Mouse (Mus musculus) kidney, embryonic 14.5 days (tissue): ENCODE data around the gene Atrx. TPM values are rescaled to one million over a fixed set of nuclear protein-coding genes. Genes with fewer than 3 reads are reported as not detected.

Source experiments
- ATAC-seq: fragments of 200-750 bp; cut with Nextera tagmentation; 2 replicates; pipeline ENCODE4 v1.8.0; 2017; ENCODE audit warnings: moderate number of reproducible peaks, mild to moderate bottlenecking, moderate TSS enrichment, moderate library complexity; ENCODE audit not compliant: low FRiP score, low TSS enrichment
- H3K27ac ChIP-seq: fragments of 300-500 bp; sonication (generic); 2 replicates; pipeline ENCODE4 v1.5.1; 2014; ENCODE audit warnings: low read depth, mild to moderate bottlenecking, low read length, moderate library complexity, mixed read lengths
- H3K27me3 ChIP-seq: fragments of 300-500 bp; sonication (generic); 2 replicates; pipeline ENCODE4 v1.6.1; 2014; ENCODE audit warnings: mild to moderate bottlenecking, low read length; ENCODE audit not compliant: control insufficient read depth, insufficient read depth
- H3K36me3 ChIP-seq: fragments of 300-500 bp; sonication (generic); 2 replicates; pipeline ENCODE4 v1.6.1; 2014; ENCODE audit warnings: low read length, mixed read lengths; ENCODE audit not compliant: control insufficient read depth, insufficient read depth
- H3K4me1 ChIP-seq: fragments of 300-500 bp; sonication (generic); 2 replicates; pipeline ENCODE4 v1.6.1; 2014; ENCODE audit warnings: low read length, mixed read lengths; ENCODE audit not compliant: control insufficient read depth, insufficient read depth
- H3K4me2 ChIP-seq: fragments of 300-500 bp; sonication (generic); replicated peaks from 2 replicates; pipeline ENCODE4 v1.6.1; 2014; ENCODE audit warnings: low read depth, mild to moderate bottlenecking, low read length
- H3K4me3 ChIP-seq: fragments of 300-500 bp; sonication (generic); 2 replicates; pipeline ENCODE4 v1.5.1; 2014; ENCODE audit warnings: mild to moderate bottlenecking, low read length
- H3K9ac ChIP-seq: fragments of 300-500 bp; sonication (generic); 2 replicates; pipeline ENCODE4 v1.6.1; 2014; ENCODE audit warnings: low read depth, mild to moderate bottlenecking, low read length, moderate library complexity
- H3K9me3 ChIP-seq: fragments of 300-500 bp; sonication (generic); 2 replicates; pipeline ENCODE4 v1.6.1; 2016; ENCODE audit warnings: low read length; ENCODE audit not compliant: control insufficient read depth
- WGBS: fragments of 180-500 bp; shearing (Covaris S2); extraction: QIAGEN DNeasy Blood & Tissue Kit; methylation state at CpG from one replicate; pipeline ENCODE4 v1.1.7; 2014; 5-methylcytosine and 5-hydroxymethylcytosine counted together
- polyA plus RNA-seq: library from polyadenylated mRNA; unstranded; fragments of >200 nt; fragmentation: Nextera tagmentation; extraction: Ambion mirVana; gene quantifications from 2 replicates; pipeline ENCODE4 v1.2.1, GENCODE M21; 2014

Gene Atrx
- polyA plus RNA-seq, 1 experiment from 2014 or later, result 223 TPM

GRCm38 (mm10) chrX:105764162-105765004 lies 164.8 kb downstream of the Atrx start, which contains the start of gene Fgf16:
Gene Fgf16, plus strand, starts transcription at chrX:105764279.
- no peaks in the 10 kb centered on the region for H3K9me3 ChIP-seq
- H3K36me3 ChIP-seq, result no peaks in the 10 kb centered on the region
- H3K9ac ChIP-seq, result peak within 1 kb of the TSS; percentile 18; the same call in 1 of the 2 replicates
- WGBS, result 19% methylated on average over 77 of the region's 86 CpGs
- peaks cover 36% of the 10 kb centered on the region for H3K27me3 ChIP-seq
- H3K4me1 ChIP-seq, result no peaks in the 10 kb centered on the region
- no peak within 1 kb of the TSS for H3K27ac ChIP-seq
- H3K4me3 ChIP-seq, result peak within 1 kb of the TSS; percentile 37
- peak; percentile 45; the same call in 1 of the 2 replicates for ATAC-seq
- peak within 1 kb of the TSS; percentile 55 for H3K4me2 ChIP-seq

- H3K27ac ChIP-seq, result no peak overlapping the region
- no peak overlapping the region for H3K9ac ChIP-seq
- no peaks in the 10 kb centered on the region for H3K36me3 ChIP-seq
- H3K4me3 ChIP-seq, result peak overlapping the region; percentile 37
- peaks cover 36% of the 10 kb centered on the region for H3K27me3 ChIP-seq
- no peaks in the 10 kb centered on the region for H3K9me3 ChIP-seq
- 15% methylated on average over 20 of the region's 20 CpGs for WGBS
- H3K4me2 ChIP-seq, result peak overlapping the region; percentile 55
- H3K4me1 ChIP-seq, result no peaks in the 10 kb centered on the region
- peak; percentile 50; the same call in 1 of the 2 replicates for ATAC-seq
Observed at GRCm38 (mm10) chrX:105763612-105764011, 165.6 kb downstream of the Atrx start.

GRCm38 (mm10) chrX:105762847-105763527 lies 166.2 kb downstream of the Atrx start:
- peak overlapping the region; percentile 55 for H3K4me2 ChIP-seq
- H3K4me1 ChIP-seq, result no peaks in the 10 kb centered on the region
- peak; percentile 55 for ATAC-seq
- no peaks in the 10 kb centered on the region for H3K9me3 ChIP-seq
- WGBS, result 27% methylated on average over 23 of the region's 23 CpGs
- peaks cover 36% of the 10 kb centered on the region for H3K27me3 ChIP-seq
- H3K27ac ChIP-seq, result no peak overlapping the region
- H3K9ac ChIP-seq, result no peak overlapping the region
- peak overlapping the region; percentile 37 for H3K4me3 ChIP-seq
- no peaks in the 10 kb centered on the region for H3K36me3 ChIP-seq

Other genes starting within 250 kb of the Atrx start
- gene Fgf16, start 165.1 kb downstream of the Atrx start, polyA plus RNA-seq, result not detected in 2 replicates
- gene Magt1, start 82.5 kb upstream of the Atrx start, polyA plus RNA-seq, result 52.9 and 73.0 TPM in 2 replicates
- 425 and 672 TPM in 2 replicates for gene Cox7b, start 86.3 kb upstream of the Atrx start, polyA plus RNA-seq
- 15.8 and 37.8 TPM in 2 replicates for gene Atp7a, start 97.9 kb upstream of the Atrx start, polyA plus RNA-seq
- gene Tlr13, start 213.8 kb upstream of the Atrx start, polyA plus RNA-seq, result 0.31 and 0.47 TPM in 2 replicates